In the genomic region with DNA sequence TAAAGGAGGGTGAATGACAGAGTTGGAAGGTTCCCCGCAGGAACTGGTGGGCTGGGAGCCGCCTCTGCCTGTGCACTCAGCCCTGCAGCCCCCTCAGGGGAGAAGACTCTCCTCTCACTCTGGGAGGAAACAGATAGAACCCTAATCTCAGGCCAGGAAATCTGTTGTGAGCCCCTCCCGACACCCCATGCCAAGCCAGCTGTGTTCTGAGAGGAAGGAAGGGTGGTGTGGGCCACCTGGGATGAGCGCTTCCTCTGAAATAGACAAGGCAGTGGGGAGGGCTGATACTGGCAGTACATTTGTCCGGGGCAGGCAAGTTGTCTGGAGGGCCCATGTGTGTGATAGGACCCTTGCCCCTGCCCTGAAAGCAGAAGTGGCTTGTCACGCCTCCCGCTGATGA, we compare ENCODE assay signal across 11 mouse cellular contexts. TPM values are rescaled to one million over a fixed set of nuclear protein-coding genes. Genes with fewer than 3 reads are reported as not detected.
DNase-seq lines count a peak whose midpoint lies in the region; ATAC-seq and TF ChIP-seq lines count a peak whose summit lies in the region.
"Had no signal": no experiment of that assay in that cellular context is flagged by ENCODE, and none has a peak within 500 bp of the region (broad histone marks: within the 10 kb centered on the region; RNA-seq: fewer than 3 reads in every experiment).

No protein-coding gene starts in this region.

- H3K9ac ChIP-seq in hindbrain, embryonic 13.5 days: no peak overlapping the region
- no peak overlapping the region for H3K9ac ChIP-seq in heart, embryonic 16.5 days (ENCODE audit: low read length)
- H3K9ac ChIP-seq in liver, postnatal 0 days (replicated peaks): no peak overlapping the region
- no peak overlapping the region for H3K9ac ChIP-seq in midbrain, embryonic 16.5 days (ENCODE audit: low read depth, low read length)
- H3K9ac ChIP-seq: forebrain, embryonic 12.5 days; heart, embryonic 13.5 days had no signal

- peaks cover 38% of the 10 kb centered on the region for H3K4me1 ChIP-seq in hindbrain, embryonic 10.5 days (replicated peaks)
- peaks cover 31% of the 10 kb centered on the region for H3K4me1 ChIP-seq in hindbrain, embryonic 13.5 days (replicated peaks)
- H3K4me1 ChIP-seq in heart, embryonic 16.5 days (ENCODE audit: control insufficient read depth, insufficient read depth, low read length): peaks cover 6% of the 10 kb centered on the region
- H3K4me1 ChIP-seq in liver, postnatal 0 days (ENCODE audit: insufficient read depth): peaks cover 3% of the 10 kb centered on the region
- H3K4me1 ChIP-seq in midbrain, embryonic 16.5 days (ENCODE audit: control insufficient read depth, insufficient read depth, low read length): peaks cover 11% of the 10 kb centered on the region; the same call in 1 of the 2 replicates

- no peak for DNase-seq in hindbrain, embryonic 10.5 days (ENCODE audit: low spot score)
- DNase-seq in MEL-GATA-1-ER (ENCODE audit: extremely low read depth, low read depth): peak; percentile 57
- DNase-seq in liver, postnatal 0 days: peak; percentile 38
- DNase-seq in cerebellum, adult 11 months: no peak
- DNase-seq in frontal cortex, postnatal 14 days (ENCODE audit: low spot score in 2 of 2): no peak

- TF ChIP-seq CTCF in liver, postnatal 0 days (IDR thresholded peaks at IDR 0.05; ENCODE audit: low read depth): no peak

- H3K36me3 ChIP-seq in hindbrain, embryonic 10.5 days: no peaks in the 10 kb centered on the region
- no peaks in the 10 kb centered on the region for H3K36me3 ChIP-seq in hindbrain, embryonic 13.5 days
- no peaks in the 10 kb centered on the region for H3K36me3 ChIP-seq in heart, embryonic 16.5 days (ENCODE audit: control insufficient read depth, insufficient read depth)
- H3K36me3 ChIP-seq in liver, postnatal 0 days (replicated peaks; ENCODE audit: insufficient read depth, low read length): no peaks in the 10 kb centered on the region
- no peaks in the 10 kb centered on the region for H3K36me3 ChIP-seq in midbrain, embryonic 16.5 days (ENCODE audit: control insufficient read depth, insufficient read depth, low read length)
- H3K36me3 ChIP-seq: forebrain, embryonic 12.5 days; heart, embryonic 13.5 days had no signal

- no peak overlapping the region for H3K4me3 ChIP-seq in hindbrain, embryonic 10.5 days
- no peak overlapping the region for H3K4me3 ChIP-seq in hindbrain, embryonic 13.5 days
- H3K4me3 ChIP-seq in heart, embryonic 16.5 days (ENCODE audit: low read length): no peak overlapping the region
- no peak overlapping the region for H3K4me3 ChIP-seq in liver, postnatal 0 days (ENCODE audit: low read depth, low read length)
- no peak overlapping the region for H3K4me3 ChIP-seq in midbrain, embryonic 16.5 days (ENCODE audit: low read depth, low read length)
- H3K4me3 ChIP-seq: forebrain, embryonic 12.5 days; heart, embryonic 13.5 days had no signal

- no peak for ATAC-seq in hindbrain, embryonic 13.5 days (ENCODE audit: low FRiP score)
- ATAC-seq in heart, embryonic 16.5 days (replicated peaks; ENCODE audit: extremely low read depth, insufficient read depth, low FRiP score): peak; percentile 56; the same call in 1 of the 2 replicates
- ATAC-seq in liver, postnatal 0 days: peak; percentile 45; the same call in 1 of the 2 replicates
- no peak for ATAC-seq in midbrain, embryonic 16.5 days

- 0 out of 2 replicates have a peak, but pooled peaks cover 12% of the 10 kb centered on the region for H3K27me3 ChIP-seq in hindbrain, embryonic 10.5 days (ENCODE audit: insufficient read depth, poor library complexity, severe bottlenecking)
- H3K27me3 ChIP-seq in hindbrain, embryonic 13.5 days: 0 out of 2 replicates have a peak, but pooled peaks cover 8% of the 10 kb centered on the region
- H3K27me3 ChIP-seq in heart, embryonic 16.5 days (ENCODE audit: control insufficient read depth, insufficient read depth, low read length): 0 out of 2 replicates have a peak, but pooled peaks cover 2% of the 10 kb centered on the region
- H3K27me3 ChIP-seq in liver, postnatal 0 days (ENCODE audit: insufficient read depth, low read length): no peaks in the 10 kb centered on the region
- H3K27me3 ChIP-seq in midbrain, embryonic 16.5 days (ENCODE audit: control insufficient read depth, insufficient read depth, low read depth, low read length): no peaks in the 10 kb centered on the region

- no peak for TF ChIP-seq EP300 in liver, postnatal 0 days (IDR thresholded peaks at IDR 0.05; ENCODE audit: low read depth)

- 79% methylated on average over 7 of the region's 7 CpGs for WGBS in hindbrain, embryonic 10.5 days
- 86% methylated on average over 7 of the region's 7 CpGs for WGBS in hindbrain, embryonic 13.5 days
- 49% methylated on average over 7 of the region's 7 CpGs for WGBS in heart, embryonic 16.5 days
- 23% methylated on average over 7 of the region's 7 CpGs for WGBS in liver, postnatal 0 days (ENCODE audit: insufficient replicate concordance)
- 82% methylated on average over 7 of the region's 7 CpGs for WGBS in midbrain, embryonic 16.5 days

- no peaks in the 10 kb centered on the region for H3K9me3 ChIP-seq in hindbrain, embryonic 10.5 days
- no peaks in the 10 kb centered on the region for H3K9me3 ChIP-seq in hindbrain, embryonic 13.5 days
- H3K9me3 ChIP-seq in heart, embryonic 16.5 days (replicated peaks; ENCODE audit: control insufficient read depth, low read length): no peaks in the 10 kb centered on the region
- H3K9me3 ChIP-seq in liver, postnatal 0 days (ENCODE audit: low read length): no peaks in the 10 kb centered on the region
- H3K9me3 ChIP-seq in midbrain, embryonic 16.5 days (replicated peaks; ENCODE audit: control insufficient read depth, low read length, poor library complexity, severe bottlenecking): no peaks in the 10 kb centered on the region
- H3K9me3 ChIP-seq: forebrain, embryonic 12.5 days had no signal

- 0 out of 2 replicates have a peak overlapping the region, but pooled peaks have one; percentile 54 for H3K27ac ChIP-seq in hindbrain, embryonic 10.5 days
- no peak overlapping the region for H3K27ac ChIP-seq in hindbrain, embryonic 13.5 days
- no peak overlapping the region for H3K27ac ChIP-seq in heart, embryonic 16.5 days (ENCODE audit: low read length)
- H3K27ac ChIP-seq in liver, postnatal 0 days (ENCODE audit: low read depth): no peak overlapping the region
- no peak overlapping the region for H3K27ac ChIP-seq in midbrain, embryonic 16.5 days (ENCODE audit: low read length)
- H3K27ac ChIP-seq: forebrain, embryonic 12.5 days; heart, embryonic 13.5 days; kidney, postnatal 0 days had no signal

- no peak overlapping the region for H3K4me2 ChIP-seq in hindbrain, embryonic 13.5 days
- H3K4me2 ChIP-seq in heart, embryonic 16.5 days (ENCODE audit: low read depth, low read length): no peak overlapping the region
- no peak overlapping the region for H3K4me2 ChIP-seq in liver, postnatal 0 days (ENCODE audit: low read depth, low read length)
- no peak overlapping the region for H3K4me2 ChIP-seq in midbrain, embryonic 16.5 days (ENCODE audit: low read length)
- H3K4me2 ChIP-seq: forebrain, embryonic 12.5 days; heart, embryonic 13.5 days had no signal

RNA-seq across cellular contexts. Expression of gene Brd7, which starts 18.5 kb away (rescaled TPM):
- 61.8 and 85.8 TPM in 2 replicates for polyA plus RNA-seq in hindbrain, embryonic 10.5 days (2016; fragmentation: Nextera tagmentation; extraction: Ambion mirVana)
- polyA plus RNA-seq in hindbrain, embryonic 13.5 days (2015; fragmentation: Nextera tagmentation; extraction: Ambion mirVana): 69.3 and 71.7 TPM in 2 replicates
- polyA plus RNA-seq in heart, embryonic 16.5 days (2015; fragmentation: Nextera tagmentation; extraction: Ambion mirVana): 60.3 and 64.4 TPM in 2 replicates
- polyA plus RNA-seq in liver, postnatal 0 days (2015; fragmentation: Nextera tagmentation; extraction: Ambion mirVana): 25.3 and 29.1 TPM in 2 replicates
- polyA plus RNA-seq in midbrain, embryonic 16.5 days (2015; fragmentation: Nextera tagmentation; extraction: Ambion mirVana): 57.8 and 66.0 TPM in 2 replicates

Comparison
In these comparisons a context has a peak if more than half of its experiments do, and no peak if none do; other contexts are left out.
1. DNase-seq: peak in MEL-GATA-1-ER (single experiment) and liver, postnatal 0 days (single experiment); none in hindbrain, embryonic 10.5 days (single experiment), cerebellum, adult 11 months (single experiment) and frontal cortex, postnatal 14 days (0 of 2).
2. ATAC-seq: peak in heart, embryonic 16.5 days (single experiment) and liver, postnatal 0 days (single experiment); none in hindbrain, embryonic 13.5 days (single experiment) and midbrain, embryonic 16.5 days (single experiment).